Mouse (Mus musculus): ENCODE data around the gene Il11. TPM values are rescaled to one million over a fixed set of nuclear protein-coding genes. Genes with fewer than 3 reads are reported as not detected.
A peak's percentile ranks its signal among the peaks of the same experiment; 100 is the strongest.
"Not testable (repeated sequence)": the region's sequence is repeated elsewhere in the genome, so short reads cannot be mapped to it uniquely, and the experiment has no call there.

Il11 gene
- polyA plus RNA-seq, 1 experiment from 2014 or later, result 0.28 TPM

- peak within 1 kb of the TSS; percentile 98 for H3K9ac ChIP-seq (ENCODE audit: low read length)
- peak within 1 kb of the TSS; percentile 95 for H3K4me3 ChIP-seq (ENCODE audit: low read depth, low read length)
- no peaks in the 10 kb centered on the region for H3K27me3 ChIP-seq (replicated peaks; ENCODE audit: control insufficient read depth, insufficient read depth, low read length)
- ATAC-seq (replicated peaks; ENCODE audit: low FRiP score, low TSS enrichment, low read depth) (peak; percentile 99), DNase-seq (ENCODE audit: low spot score) (peak; percentile 100)
- under 1% methylated on average over 62 of the region's 62 CpGs for WGBS
- no peaks in the 10 kb centered on the region for H3K9me3 ChIP-seq (ENCODE audit: control insufficient read depth, low read length)
- peak within 1 kb of the TSS; percentile 82 for H3K4me2 ChIP-seq (ENCODE audit: low read length)
- peak within 1 kb of the TSS; percentile 98 for H3K27ac ChIP-seq (ENCODE audit: low read depth)
- H3K36me3 ChIP-seq (ENCODE audit: control insufficient read depth, insufficient read depth, low read length), result peaks cover 30% of the 10 kb centered on the region
- peaks cover 21% of the 10 kb centered on the region for H3K4me1 ChIP-seq (replicated peaks; ENCODE audit: control insufficient read depth, insufficient read depth, low read length)
These were observed 29.8 kb upstream of the Il11 start, which contains the start of gene Ube2s for GRCm38 (mm10) chr7:4812303-4813104. Gene Ube2s (minus strand): TSS chr7:4812590.

GRCm38 (mm10) chr7:4811842-4812302 is 29.2 kb upstream of the Il11 start:
- Histone ChIP-seq H3K4me2 (ENCODE audit: low read length) (peak overlapping the region; percentile 82), H3K36me3 (ENCODE audit: control insufficient read depth, insufficient read depth, low read length) (peaks cover 37% of the 10 kb centered on the region), H3K9ac (ENCODE audit: low read length) (peak overlapping the region; percentile 98), H3K27ac (ENCODE audit: low read depth) (peak overlapping the region; percentile 98), H3K4me3 (ENCODE audit: low read depth, low read length) (peak overlapping the region; percentile 95), H3K4me1 (replicated peaks; ENCODE audit: control insufficient read depth, insufficient read depth, low read length) (peaks cover 21% of the 10 kb centered on the region), H3K27me3 (replicated peaks; ENCODE audit: control insufficient read depth, insufficient read depth, low read length) (no peaks in the 10 kb centered on the region), H3K9me3 (ENCODE audit: control insufficient read depth, low read length) (no peaks in the 10 kb centered on the region)
- DNase-seq (ENCODE audit: low spot score) (peak; percentile 81), ATAC-seq (replicated peaks; ENCODE audit: low FRiP score, low TSS enrichment, low read depth) (peak; percentile 26)
- WGBS, result under 1% methylated on average over 33 of the region's 36 CpGs

- Histone ChIP-seq H3K4me1 (replicated peaks; ENCODE audit: control insufficient read depth, insufficient read depth, low read length) (peaks cover 21% of the 10 kb centered on the region), H3K9ac (ENCODE audit: low read length) (peak overlapping the region; percentile 98), H3K36me3 (ENCODE audit: control insufficient read depth, insufficient read depth, low read length) (peaks cover 44% of the 10 kb centered on the region), H3K4me2 (ENCODE audit: low read length) (peak overlapping the region; percentile 82), H3K4me3 (ENCODE audit: low read depth, low read length) (peak overlapping the region; percentile 95)
- H3K27ac ChIP-seq (ENCODE audit: low read depth); H3K27me3 ChIP-seq (replicated peaks; ENCODE audit: control insufficient read depth, insufficient read depth, low read length); DNase-seq (ENCODE audit: low spot score); ATAC-seq (replicated peaks; ENCODE audit: low FRiP score, low TSS enrichment, low read depth); H3K9me3 ChIP-seq (ENCODE audit: control insufficient read depth, low read length): not testable (repeated sequence)
- 39% methylated on average over 10 of the region's 10 CpGs for WGBS
These were observed 28.5 kb upstream of the Il11 start for GRCm38 (mm10) chr7:4811131-4811530.

GRCm38 (mm10) chr7:4806716-4807115 is 24.1 kb upstream of the Il11 start:
- H3K4me3 ChIP-seq (ENCODE audit: low read depth, low read length), result no peak overlapping the region
- H3K27me3 ChIP-seq (replicated peaks; ENCODE audit: control insufficient read depth, insufficient read depth, low read length), result no peaks in the 10 kb centered on the region
- H3K4me2 ChIP-seq (ENCODE audit: low read length), result no peak overlapping the region
- H3K4me1 ChIP-seq (replicated peaks; ENCODE audit: control insufficient read depth, insufficient read depth, low read length), result peaks cover 21% of the 10 kb centered on the region
- H3K9ac ChIP-seq (ENCODE audit: low read length), result no peak overlapping the region
- no peak for DNase-seq (ENCODE audit: low spot score)
- no peak for ATAC-seq (replicated peaks; ENCODE audit: low FRiP score, low TSS enrichment, low read depth)
- 90% methylated on average over 7 of the region's 7 CpGs for WGBS
- no peaks in the 10 kb centered on the region for H3K9me3 ChIP-seq (ENCODE audit: control insufficient read depth, low read length)
- no peak overlapping the region for H3K27ac ChIP-seq (ENCODE audit: low read depth)
- peaks cover 51% of the 10 kb centered on the region for H3K36me3 ChIP-seq (ENCODE audit: control insufficient read depth, insufficient read depth, low read length)

GRCm38 (mm10) chr7:4802247-4802646 is 19.6 kb upstream of the Il11 start:
- Histone ChIP-seq H3K9ac (ENCODE audit: low read length) (no peak overlapping the region), H3K4me1 (replicated peaks; ENCODE audit: control insufficient read depth, insufficient read depth, low read length) (no peaks in the 10 kb centered on the region), H3K27ac (ENCODE audit: low read depth) (no peak overlapping the region), H3K4me3 (ENCODE audit: low read depth, low read length) (no peak overlapping the region), H3K9me3 (ENCODE audit: control insufficient read depth, low read length) (no peaks in the 10 kb centered on the region), H3K4me2 (ENCODE audit: low read length) (no peak overlapping the region), H3K27me3 (replicated peaks; ENCODE audit: control insufficient read depth, insufficient read depth, low read length) (no peaks in the 10 kb centered on the region), H3K36me3 (ENCODE audit: control insufficient read depth, insufficient read depth, low read length) (peaks cover 28% of the 10 kb centered on the region)
- DNase-seq (ENCODE audit: low spot score) (no peak), ATAC-seq (replicated peaks; ENCODE audit: low FRiP score, low TSS enrichment, low read depth) (no peak)

GRCm38 (mm10) chr7:4795767-4796433 is 13.2 kb upstream of the Il11 start:
- no peak overlapping the region for H3K27ac ChIP-seq (ENCODE audit: low read depth)
- no peak overlapping the region for H3K4me2 ChIP-seq (ENCODE audit: low read length)
- no peak overlapping the region for H3K9ac ChIP-seq (ENCODE audit: low read length)
- H3K9me3 ChIP-seq (ENCODE audit: control insufficient read depth, low read length), result no peaks in the 10 kb centered on the region
- ATAC-seq (replicated peaks; ENCODE audit: low FRiP score, low TSS enrichment, low read depth), result peak; percentile 29
- H3K4me1 ChIP-seq (replicated peaks; ENCODE audit: control insufficient read depth, insufficient read depth, low read length), result peaks cover 7% of the 10 kb centered on the region; the same call in 1 of the 2 replicates
- no peaks in the 10 kb centered on the region for H3K27me3 ChIP-seq (replicated peaks; ENCODE audit: control insufficient read depth, insufficient read depth, low read length)
- WGBS, result 70% methylated on average over 7 of the region's 7 CpGs
- H3K4me3 ChIP-seq (ENCODE audit: low read depth, low read length), result no peak overlapping the region
- peak; percentile 65 for DNase-seq (ENCODE audit: low spot score)
- peaks cover 42% of the 10 kb centered on the region for H3K36me3 ChIP-seq (ENCODE audit: control insufficient read depth, insufficient read depth, low read length)

- H3K4me3 ChIP-seq (ENCODE audit: low read depth, low read length), result no peak overlapping the region
These were observed 12.0 kb upstream of the Il11 start for GRCm38 (mm10) chr7:4794631-4795168.

GRCm38 (mm10) chr7:4793674-4794073 is 11.0 kb upstream of the Il11 start:
- H3K36me3 ChIP-seq (ENCODE audit: control insufficient read depth, insufficient read depth, low read length), result peaks cover 42% of the 10 kb centered on the region
- peak overlapping the region; percentile 85; the same call in 1 of the 2 replicates for H3K27ac ChIP-seq (ENCODE audit: low read depth)
- peak overlapping the region; percentile 90 for H3K4me2 ChIP-seq (ENCODE audit: low read length)
- DNase-seq (ENCODE audit: low spot score) (no peak), ATAC-seq (replicated peaks; ENCODE audit: low FRiP score, low TSS enrichment, low read depth) (no peak)
- H3K4me3 ChIP-seq (ENCODE audit: low read depth, low read length), result peak overlapping the region; percentile 75
- peak overlapping the region; percentile 97 for H3K9ac ChIP-seq (ENCODE audit: low read length)
- WGBS, result 37% methylated on average over 4 of the region's 4 CpGs
- no peaks in the 10 kb centered on the region for H3K9me3 ChIP-seq (ENCODE audit: control insufficient read depth, low read length)
- 0 out of 2 replicates have a peak, but pooled peaks cover 3% of the 10 kb centered on the region for H3K27me3 ChIP-seq (replicated peaks; ENCODE audit: control insufficient read depth, insufficient read depth, low read length)
- peaks cover 7% of the 10 kb centered on the region; the same call in 1 of the 2 replicates for H3K4me1 ChIP-seq (replicated peaks; ENCODE audit: control insufficient read depth, insufficient read depth, low read length)

More at GRCm38 (mm10) chr7:4794631-4795168, 12.0 kb upstream of the Il11 start:
- H3K9ac ChIP-seq (ENCODE audit: low read length), result no peak overlapping the region
- peaks cover 7% of the 10 kb centered on the region; the same call in 1 of the 2 replicates for H3K4me1 ChIP-seq (replicated peaks; ENCODE audit: control insufficient read depth, insufficient read depth, low read length)
- no peaks in the 10 kb centered on the region for H3K27me3 ChIP-seq (replicated peaks; ENCODE audit: control insufficient read depth, insufficient read depth, low read length)
- peak overlapping the region; percentile 90 for H3K4me2 ChIP-seq (ENCODE audit: low read length)
- H3K36me3 ChIP-seq (ENCODE audit: control insufficient read depth, insufficient read depth, low read length), result peaks cover 42% of the 10 kb centered on the region
- ATAC-seq (replicated peaks; ENCODE audit: low FRiP score, low TSS enrichment, low read depth) (no peak), DNase-seq (ENCODE audit: low spot score) (no peak)
- H3K27ac ChIP-seq (ENCODE audit: low read depth), result no peak overlapping the region
- 78% methylated on average over 3 of the region's 3 CpGs for WGBS
- no peaks in the 10 kb centered on the region for H3K9me3 ChIP-seq (ENCODE audit: control insufficient read depth, low read length)

Measured in intestine, embryonic 14.5 days (tissue).